Mouse (Mus musculus): ENCODE measurements around the gene Pnn.

GRCm38 (mm10) chr12:59104771-59105170 lies 38.1 kb downstream of the Pnn start:
- TF ChIP-seq CHD2 (IDR thresholded peaks at IDR 0.05; ENCODE audit: low read length) (no peak), MYB (IDR thresholded peaks at IDR 0.05; ENCODE audit: low read depth, low read length) (no peak)

Measured in MEL (cell line).